Mouse (Mus musculus): ENCODE results near the gene Setd3. TPM values are rescaled to one million over a fixed set of nuclear protein-coding genes. Genes with fewer than 3 reads are reported as not detected.
A peak's percentile ranks its signal among the peaks of the same experiment; 100 is the strongest.

Gene Setd3
- polyA plus RNA-seq, 1 experiment from 2014 or later: 49.1 TPM

- Histone ChIP-seq H3K4me3 (ENCODE audit: low read depth, low read length) (no peak overlapping the region), H3K4me1 (replicated peaks; ENCODE audit: control insufficient read depth, insufficient read depth, low read length) (no peaks in the 10 kb centered on the region), H3K27me3 (replicated peaks; ENCODE audit: control insufficient read depth, insufficient read depth, low read length) (no peaks in the 10 kb centered on the region), H3K27ac (ENCODE audit: low read depth, low read length) (no peak overlapping the region), H3K9ac (ENCODE audit: low read depth, low read length) (no peak overlapping the region), H3K4me2 (replicated peaks; ENCODE audit: low read depth) (no peak overlapping the region), H3K36me3 (ENCODE audit: control insufficient read depth, insufficient read depth) (peaks cover 4% of the 10 kb centered on the region; the same call in 1 of the 2 replicates), H3K9me3 (ENCODE audit: control insufficient read depth) (no peaks in the 10 kb centered on the region)
- TF ChIP-seq CTCF (IDR thresholded peaks at IDR 0.05; ENCODE audit: low read depth): peak; percentile 59
- no peak for ATAC-seq
- WGBS: 60% methylated on average over 10 of the region's 10 CpGs
Observed at GRCm38 (mm10) chr12:108221206-108221605, 42.1 kb upstream of the Setd3 start.

GRCm38 (mm10) chr12:108220621-108221020 lies 41.5 kb upstream of the Setd3 start:
- H3K4me1 ChIP-seq (replicated peaks; ENCODE audit: control insufficient read depth, insufficient read depth, low read length): no peaks in the 10 kb centered on the region
- no peak overlapping the region for H3K27ac ChIP-seq (ENCODE audit: low read depth, low read length)
- no peaks in the 10 kb centered on the region for H3K27me3 ChIP-seq (replicated peaks; ENCODE audit: control insufficient read depth, insufficient read depth, low read length)
- TF ChIP-seq CTCF (IDR thresholded peaks at IDR 0.05; ENCODE audit: low read depth): no peak
- no peaks in the 10 kb centered on the region for H3K9me3 ChIP-seq (ENCODE audit: control insufficient read depth)
- H3K4me3 ChIP-seq (ENCODE audit: low read depth, low read length): no peak overlapping the region
- no peak for ATAC-seq
- H3K9ac ChIP-seq (ENCODE audit: low read depth, low read length): no peak overlapping the region
- peaks cover 4% of the 10 kb centered on the region; the same call in 1 of the 2 replicates for H3K36me3 ChIP-seq (ENCODE audit: control insufficient read depth, insufficient read depth)
- 82% methylated on average over 12 of the region's 12 CpGs for WGBS
- H3K4me2 ChIP-seq (replicated peaks; ENCODE audit: low read depth): no peak overlapping the region

GRCm38 (mm10) chr12:108219825-108220616 lies 40.9 kb upstream of the Setd3 start:
- no peak overlapping the region for H3K4me2 ChIP-seq (replicated peaks; ENCODE audit: low read depth)
- H3K27ac ChIP-seq (ENCODE audit: low read depth, low read length): no peak overlapping the region
- 68% methylated on average over 21 of the region's 21 CpGs for WGBS
- H3K27me3 ChIP-seq (replicated peaks; ENCODE audit: control insufficient read depth, insufficient read depth, low read length): no peaks in the 10 kb centered on the region
- H3K9ac ChIP-seq (ENCODE audit: low read depth, low read length): no peak overlapping the region
- peaks cover 4% of the 10 kb centered on the region; the same call in 1 of the 2 replicates for H3K36me3 ChIP-seq (ENCODE audit: control insufficient read depth, insufficient read depth)
- no peak overlapping the region for H3K4me3 ChIP-seq (ENCODE audit: low read depth, low read length)
- H3K9me3 ChIP-seq (ENCODE audit: control insufficient read depth): no peaks in the 10 kb centered on the region
- no peaks in the 10 kb centered on the region for H3K4me1 ChIP-seq (replicated peaks; ENCODE audit: control insufficient read depth, insufficient read depth, low read length)
- ATAC-seq: no peak
- no peak for TF ChIP-seq CTCF (IDR thresholded peaks at IDR 0.05; ENCODE audit: low read depth)

DNA sequence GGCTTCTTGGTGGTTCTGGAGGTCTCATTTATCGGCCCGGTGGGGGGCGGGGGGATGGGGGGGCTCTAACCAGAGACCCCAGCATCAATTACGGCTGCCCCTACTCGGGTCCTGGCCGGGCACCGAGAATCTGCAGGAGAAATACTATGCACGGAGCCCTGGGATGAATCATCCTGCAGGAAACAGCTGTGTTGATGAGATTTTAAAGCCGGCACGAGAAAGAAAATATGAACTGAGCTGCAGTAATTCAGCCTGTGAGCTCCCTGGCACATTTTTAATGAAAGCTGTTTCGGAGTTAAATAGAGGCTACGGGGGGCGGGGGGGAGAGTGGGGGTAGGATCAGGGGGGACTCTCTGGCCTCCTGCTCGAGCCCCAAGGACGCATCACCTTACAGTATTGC lies 40.0 kb upstream of the Setd3 start:
- ATAC-seq: no peak
- H3K9me3 ChIP-seq (ENCODE audit: control insufficient read depth): no peaks in the 10 kb centered on the region
- H3K36me3 ChIP-seq (ENCODE audit: control insufficient read depth, insufficient read depth): peaks cover 4% of the 10 kb centered on the region; the same call in 1 of the 2 replicates
- H3K4me2 ChIP-seq (replicated peaks; ENCODE audit: low read depth): no peak overlapping the region
- no peaks in the 10 kb centered on the region for H3K4me1 ChIP-seq (replicated peaks; ENCODE audit: control insufficient read depth, insufficient read depth, low read length)
- H3K27me3 ChIP-seq (replicated peaks; ENCODE audit: control insufficient read depth, insufficient read depth, low read length): no peaks in the 10 kb centered on the region
- no peak overlapping the region for H3K27ac ChIP-seq (ENCODE audit: low read depth, low read length)
- H3K9ac ChIP-seq (ENCODE audit: low read depth, low read length): no peak overlapping the region
- TF ChIP-seq CTCF (IDR thresholded peaks at IDR 0.05; ENCODE audit: low read depth): no peak
- WGBS: 60% methylated on average over 15 of the region's 15 CpGs
- no peak overlapping the region for H3K4me3 ChIP-seq (ENCODE audit: low read depth, low read length)

DNA sequence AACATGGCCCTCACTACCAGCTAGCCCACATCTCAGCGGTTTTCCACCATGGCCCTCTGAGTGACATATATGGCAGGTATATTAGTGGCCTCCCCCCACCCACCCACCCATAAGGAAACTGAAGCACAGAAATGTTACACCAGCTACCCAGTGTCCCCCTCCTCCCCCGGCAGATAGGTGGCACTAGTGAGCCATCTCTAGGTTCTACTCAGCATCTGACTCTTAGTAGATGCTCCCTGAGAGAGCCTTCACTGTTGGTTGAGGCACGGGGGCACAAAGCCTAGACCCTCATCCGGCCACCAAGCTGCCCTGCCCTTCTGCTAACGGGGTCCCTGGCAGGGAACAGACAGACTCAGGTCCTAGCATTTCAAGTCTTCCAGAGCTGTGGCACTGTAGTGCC lies 38.5 kb upstream of the Setd3 start:
- WGBS: 69% methylated on average over 5 of the region's 5 CpGs
- Histone ChIP-seq H3K27ac (ENCODE audit: low read depth, low read length) (no peak overlapping the region), H3K4me2 (replicated peaks; ENCODE audit: low read depth) (no peak overlapping the region), H3K4me3 (ENCODE audit: low read depth, low read length) (no peak overlapping the region), H3K36me3 (ENCODE audit: control insufficient read depth, insufficient read depth) (peaks cover 4% of the 10 kb centered on the region; the same call in 1 of the 2 replicates), H3K4me1 (replicated peaks; ENCODE audit: control insufficient read depth, insufficient read depth, low read length) (no peaks in the 10 kb centered on the region), H3K9me3 (ENCODE audit: control insufficient read depth) (no peaks in the 10 kb centered on the region), H3K27me3 (replicated peaks; ENCODE audit: control insufficient read depth, insufficient read depth, low read length) (no peaks in the 10 kb centered on the region), H3K9ac (ENCODE audit: low read depth, low read length) (no peak overlapping the region)
- ATAC-seq: no peak
- TF ChIP-seq CTCF (IDR thresholded peaks at IDR 0.05; ENCODE audit: low read depth): peak; percentile 82

- Histone ChIP-seq H3K9me3 (ENCODE audit: control insufficient read depth) (no peaks in the 10 kb centered on the region), H3K4me2 (replicated peaks; ENCODE audit: low read depth) (no peak overlapping the region), H3K27ac (ENCODE audit: low read depth, low read length) (no peak overlapping the region), H3K36me3 (ENCODE audit: control insufficient read depth, insufficient read depth) (peaks cover 4% of the 10 kb centered on the region; the same call in 1 of the 2 replicates), H3K4me1 (replicated peaks; ENCODE audit: control insufficient read depth, insufficient read depth, low read length) (no peaks in the 10 kb centered on the region), H3K4me3 (ENCODE audit: low read depth, low read length) (no peak overlapping the region), H3K9ac (ENCODE audit: low read depth, low read length) (no peak overlapping the region), H3K27me3 (replicated peaks; ENCODE audit: control insufficient read depth, insufficient read depth, low read length) (no peaks in the 10 kb centered on the region)
- no peak for ATAC-seq
- no peak for TF ChIP-seq CTCF (IDR thresholded peaks at IDR 0.05; ENCODE audit: low read depth)
- WGBS: 83% methylated on average over 11 of the region's 11 CpGs
Observed at GRCm38 (mm10) chr12:108216611-108217370, 37.7 kb upstream of the Setd3 start.

Measured in intestine, postnatal 0 days (tissue).